Mouse (Mus musculus): ENCODE results near the gene Cox7b.
A peak's percentile ranks its signal among the peaks of the same experiment; 100 is the strongest.

GRCm38 (mm10) chrX:106027343-106027674 is 11.8 kb downstream of the Cox7b start:
- TF ChIP-seq E2F4 (IDR thresholded peaks at IDR 0.05; ENCODE audit: insufficient replicate concordance, low read depth, low read length) = no peak
- 0 out of 2 replicates have a peak, but pooled peaks have one; percentile 17 for TF ChIP-seq EP300 (IDR thresholded peaks at IDR 0.05; ENCODE audit: low read length)
- no peak for TF ChIP-seq KAT2A (IDR thresholded peaks at IDR 0.05; ENCODE audit: insufficient replicate concordance, low read length)
- TF ChIP-seq POLR2A (IDR thresholded peaks at IDR 0.05; ENCODE audit: low read depth, low read length) = no peak
- no peak for TF ChIP-seq CTCF (conservative IDR thresholded peaks at IDR 0.05 in 1 of 2, IDR thresholded peaks at IDR 0.05 in 1 of 2; ENCODE audit: low read depth in 2 of 2, low read length in 2 of 2)
- no peak for TF ChIP-seq GABPA (IDR thresholded peaks at IDR 0.05; ENCODE audit: insufficient replicate concordance, low read depth, low read length)
- no peak for TF ChIP-seq MAZ (IDR thresholded peaks at IDR 0.05; ENCODE audit: low read depth, low read length)
- TF ChIP-seq HCFC1 (IDR thresholded peaks at IDR 0.05; ENCODE audit: low read depth, low read length) = no peak
- TF ChIP-seq ZKSCAN1 (IDR thresholded peaks at IDR 0.05; ENCODE audit: borderline replicate concordance, low read depth, low read length) = no peak
- TF ChIP-seq UBTF (IDR thresholded peaks at IDR 0.05; ENCODE audit: low read depth, low read length) = no peak
- no peak for TF ChIP-seq ELF1 (IDR thresholded peaks at IDR 0.05; ENCODE audit: low read depth, low read length)
- no peak for TF ChIP-seq USF1 (IDR thresholded peaks at IDR 0.05; ENCODE audit: low read depth, low read length)
